Mouse (Mus musculus) cerebellum, adult 2 months (tissue): ENCODE data around the gene Gm5617.

Experiments
- CTCF ChIP-seq: fragments of 200-500 bp; IDR thresholded peaks from 2 replicates; pipeline ENCODE4 v1.5.1; 2011; ENCODE audit warnings: low read depth, mild to moderate bottlenecking, control low read depth, low read length, moderate library complexity, borderline replicate concordance; ENCODE audit not compliant: insufficient read depth
- POLR2A ChIP-seq: fragments of 200-500 bp; IDR thresholded peaks from 2 replicates; pipeline ENCODE4 v1.6.1; 2011; ENCODE audit warnings: low read length, control low read depth, borderline replicate concordance; ENCODE audit not compliant: insufficient read depth

GRCm38 (mm10) chr9:48538688-48539087 is 43.4 kb downstream of the Gm5617 start:
- TF ChIP-seq CTCF (no peak), POLR2A (no peak)
